Mouse (Mus musculus) kidney, embryonic 14.5 days (tissue): ENCODE measurements at regions not wholly inside any gene's neighbourhood (a gene's known extent, or its start where the extent isn't known, plus 50 kb on each side); places are given as distances from the start of the nearest gene placed in this dataset.

ENCODE experiments used
- ATAC-seq: fragments of 200-750 bp; cut with Nextera tagmentation; 2 replicates; pipeline ENCODE4 v1.8.0; 2017; ENCODE audit warnings: moderate number of reproducible peaks, mild to moderate bottlenecking, moderate TSS enrichment, moderate library complexity; ENCODE audit not compliant: low FRiP score, low TSS enrichment
- H3K27ac ChIP-seq: fragments of 300-500 bp; sonication (generic); 2 replicates; pipeline ENCODE4 v1.5.1; 2014; ENCODE audit warnings: low read depth, mild to moderate bottlenecking, low read length, moderate library complexity, mixed read lengths
- H3K27me3 ChIP-seq: fragments of 300-500 bp; sonication (generic); 2 replicates; pipeline ENCODE4 v1.6.1; 2014; ENCODE audit warnings: mild to moderate bottlenecking, low read length; ENCODE audit not compliant: control insufficient read depth, insufficient read depth
- H3K36me3 ChIP-seq: fragments of 300-500 bp; sonication (generic); 2 replicates; pipeline ENCODE4 v1.6.1; 2014; ENCODE audit warnings: low read length, mixed read lengths; ENCODE audit not compliant: control insufficient read depth, insufficient read depth
- H3K4me1 ChIP-seq: fragments of 300-500 bp; sonication (generic); 2 replicates; pipeline ENCODE4 v1.6.1; 2014; ENCODE audit warnings: low read length, mixed read lengths; ENCODE audit not compliant: control insufficient read depth, insufficient read depth
- H3K4me2 ChIP-seq: fragments of 300-500 bp; sonication (generic); replicated peaks from 2 replicates; pipeline ENCODE4 v1.6.1; 2014; ENCODE audit warnings: low read depth, mild to moderate bottlenecking, low read length
- H3K4me3 ChIP-seq: fragments of 300-500 bp; sonication (generic); 2 replicates; pipeline ENCODE4 v1.5.1; 2014; ENCODE audit warnings: mild to moderate bottlenecking, low read length
- H3K9ac ChIP-seq: fragments of 300-500 bp; sonication (generic); 2 replicates; pipeline ENCODE4 v1.6.1; 2014; ENCODE audit warnings: low read depth, mild to moderate bottlenecking, low read length, moderate library complexity
- H3K9me3 ChIP-seq: fragments of 300-500 bp; sonication (generic); 2 replicates; pipeline ENCODE4 v1.6.1; 2016; ENCODE audit warnings: low read length; ENCODE audit not compliant: control insufficient read depth
- WGBS: fragments of 180-500 bp; shearing (Covaris S2); extraction: QIAGEN DNeasy Blood & Tissue Kit; methylation state at CpG from one replicate; pipeline ENCODE4 v1.1.7; 2014; 5-methylcytosine and 5-hydroxymethylcytosine counted together

GRCm38 (mm10) chr9:74592757-74593156 is 269.0 kb upstream of the Onecut1 start:
- H3K4me3 ChIP-seq, result no peak overlapping the region
- no peak overlapping the region for H3K9ac ChIP-seq
- no peaks in the 10 kb centered on the region for H3K27me3 ChIP-seq
- H3K9me3 ChIP-seq, result no peaks in the 10 kb centered on the region
- WGBS, result 73% methylated on average over 4 of the region's 4 CpGs
- H3K4me2 ChIP-seq, result no peak overlapping the region
- ATAC-seq, result no peak
- no peak overlapping the region for H3K27ac ChIP-seq
- no peaks in the 10 kb centered on the region for H3K4me1 ChIP-seq
- H3K36me3 ChIP-seq, result no peaks in the 10 kb centered on the region

- Histone ChIP-seq H3K36me3 (no peaks in the 10 kb centered on the region), H3K4me2 (no peak overlapping the region), H3K4me3 (no peak overlapping the region), H3K4me1 (no peaks in the 10 kb centered on the region), H3K9me3 (no peaks in the 10 kb centered on the region), H3K27ac (no peak overlapping the region), H3K9ac (no peak overlapping the region), H3K27me3 (no peaks in the 10 kb centered on the region)
- 90% methylated on average over 4 of the region's 4 CpGs for WGBS
- no peak for ATAC-seq
Measured at GRCm38 (mm10) chr9:74593970-74594369, 267.8 kb upstream of the Onecut1 start.

GRCm38 (mm10) chr9:74604415-74604814 is 257.3 kb upstream of the Onecut1 start:
- no peak overlapping the region for H3K4me2 ChIP-seq
- H3K36me3 ChIP-seq, result no peaks in the 10 kb centered on the region
- H3K27ac ChIP-seq, result no peak overlapping the region
- WGBS, result 92% methylated on average over 1 of the region's 1 CpGs
- H3K9me3 ChIP-seq, result no peaks in the 10 kb centered on the region
- no peak overlapping the region for H3K4me3 ChIP-seq
- H3K9ac ChIP-seq, result no peak overlapping the region
- no peaks in the 10 kb centered on the region for H3K27me3 ChIP-seq
- ATAC-seq, result no peak
- no peaks in the 10 kb centered on the region for H3K4me1 ChIP-seq

GRCm38 (mm10) chr9:74621957-74622356 is 239.8 kb upstream of the Onecut1 start:
- ATAC-seq, result no peak
- H3K4me2 ChIP-seq, result no peak overlapping the region
- no peaks in the 10 kb centered on the region for H3K27me3 ChIP-seq

GRCm38 (mm10) chr9:74645394-74645793 is 216.3 kb upstream of the Onecut1 start:
- H3K9ac ChIP-seq, result no peak overlapping the region
- no peak for ATAC-seq
- H3K4me1 ChIP-seq, result no peaks in the 10 kb centered on the region
- no peak overlapping the region for H3K4me3 ChIP-seq
- H3K9me3 ChIP-seq, result no peaks in the 10 kb centered on the region
- H3K4me2 ChIP-seq, result no peak overlapping the region
- H3K36me3 ChIP-seq, result no peaks in the 10 kb centered on the region
- H3K27me3 ChIP-seq, result no peaks in the 10 kb centered on the region
- H3K27ac ChIP-seq, result no peak overlapping the region
- WGBS, result 75% methylated on average over 2 of the region's 2 CpGs

More at GRCm38 (mm10) chr9:74621957-74622356, 239.8 kb upstream of the Onecut1 start:
- Histone ChIP-seq H3K4me3 (no peak overlapping the region), H3K27ac (no peak overlapping the region), H3K9me3 (no peaks in the 10 kb centered on the region), H3K36me3 (no peaks in the 10 kb centered on the region), H3K4me1 (no peaks in the 10 kb centered on the region), H3K9ac (no peak overlapping the region)

- 60% methylated on average over 5 of the region's 5 CpGs for WGBS
- H3K4me3 ChIP-seq, result no peak overlapping the region
- no peak for ATAC-seq
- H3K27ac ChIP-seq, result no peak overlapping the region
- H3K9ac ChIP-seq, result no peak overlapping the region
- H3K27me3 ChIP-seq, result no peaks in the 10 kb centered on the region
- no peaks in the 10 kb centered on the region for H3K9me3 ChIP-seq
- no peak overlapping the region for H3K4me2 ChIP-seq
- no peaks in the 10 kb centered on the region for H3K4me1 ChIP-seq
- H3K36me3 ChIP-seq, result no peaks in the 10 kb centered on the region
Measured at GRCm38 (mm10) chr9:74650036-74650435, 211.7 kb upstream of the Onecut1 start.

- no peaks in the 10 kb centered on the region for H3K36me3 ChIP-seq
- no peaks in the 10 kb centered on the region for H3K27me3 ChIP-seq
- no peak for ATAC-seq
- no peaks in the 10 kb centered on the region for H3K4me1 ChIP-seq
- H3K4me2 ChIP-seq, result no peak overlapping the region
- no peak overlapping the region for H3K4me3 ChIP-seq
- H3K9ac ChIP-seq, result no peak overlapping the region
- no peaks in the 10 kb centered on the region for H3K9me3 ChIP-seq
- 62% methylated on average over 1 of the region's 1 CpGs for WGBS
- H3K27ac ChIP-seq, result no peak overlapping the region
Measured at GRCm38 (mm10) chr9:74655956-74656355, 205.8 kb upstream of the Onecut1 start.

- H3K9ac ChIP-seq, result no peak overlapping the region
- 80% methylated on average over 10 of the region's 10 CpGs for WGBS
- H3K36me3 ChIP-seq, result no peaks in the 10 kb centered on the region
- no peaks in the 10 kb centered on the region for H3K9me3 ChIP-seq
- no peak overlapping the region for H3K4me3 ChIP-seq
- no peak overlapping the region for H3K4me2 ChIP-seq
- H3K27me3 ChIP-seq, result no peaks in the 10 kb centered on the region
- no peaks in the 10 kb centered on the region for H3K4me1 ChIP-seq
- no peak for ATAC-seq
- no peak overlapping the region for H3K27ac ChIP-seq
Measured at GRCm38 (mm10) chr9:74656392-74656791, 205.3 kb upstream of the Onecut1 start.

GRCm38 (mm10) chr9:74671356-74671952 is 190.3 kb upstream of the Onecut1 start:
- Histone ChIP-seq H3K4me1 (no peaks in the 10 kb centered on the region), H3K36me3 (no peaks in the 10 kb centered on the region), H3K9me3 (no peaks in the 10 kb centered on the region), H3K27me3 (no peaks in the 10 kb centered on the region), H3K27ac (no peak overlapping the region), H3K4me2 (no peak overlapping the region), H3K4me3 (no peak overlapping the region), H3K9ac (no peak overlapping the region)
- WGBS, result 76% methylated on average over 4 of the region's 4 CpGs
- ATAC-seq, result no peak
